Mouse (Mus musculus): Measurements from ENCODE around the gene Eci2. TPM values are rescaled to one million over a fixed set of nuclear protein-coding genes. Genes with fewer than 3 reads are reported as not detected.
"Not testable (repeated sequence)": the region's sequence is repeated elsewhere in the genome, so short reads cannot be mapped to it uniquely, and the experiment has no call there.

Gene Eci2
- polyA plus RNA-seq, 1 experiment, result 42.8 TPM

DNA sequence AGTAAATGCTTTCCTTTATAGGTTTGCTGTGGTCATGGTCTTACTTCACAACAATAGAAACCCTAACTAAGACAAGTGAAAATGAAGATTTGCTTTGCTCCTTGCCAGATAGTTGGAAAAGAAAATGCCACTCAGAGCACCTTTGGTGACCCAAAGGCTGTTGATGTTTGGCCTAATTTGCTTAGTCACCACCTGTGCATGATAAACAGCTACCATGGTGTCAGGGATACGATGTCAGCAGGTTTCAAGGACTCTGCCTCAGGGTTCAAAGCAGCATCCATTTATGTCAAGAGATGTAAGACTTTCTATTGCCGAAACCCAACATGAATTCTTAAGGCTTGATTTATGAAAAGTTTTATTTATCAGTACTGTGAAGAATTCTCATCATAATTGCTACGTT, 49.5 kb downstream of the Eci2 start:
- Histone ChIP-seq H3K27ac (ENCODE audit: insufficient read depth, low read length) (no peak overlapping the region), H3K4me3 (ENCODE audit: low read depth, low read length) (no peak overlapping the region), H3K9ac (ENCODE audit: low read depth, poor library complexity, severe bottlenecking) (no peak overlapping the region), H3K9me3 (replicated peaks; ENCODE audit: control insufficient read depth, insufficient read depth, low read length, poor library complexity, severe bottlenecking) (no peaks in the 10 kb centered on the region), H3K4me1 (ENCODE audit: control insufficient read depth, insufficient read depth, low read length) (peaks cover 7% of the 10 kb centered on the region), H3K27me3 (ENCODE audit: control insufficient read depth, insufficient read depth, low read length, poor library complexity, severe bottlenecking) (no peaks in the 10 kb centered on the region), H3K36me3 (ENCODE audit: control insufficient read depth, insufficient read depth, low read length, poor library complexity, severe bottlenecking) (peaks cover 8% of the 10 kb centered on the region)
- no peak for TF ChIP-seq CTCF (IDR thresholded peaks at IDR 0.05; ENCODE audit: low read depth, low read length)

DNA sequence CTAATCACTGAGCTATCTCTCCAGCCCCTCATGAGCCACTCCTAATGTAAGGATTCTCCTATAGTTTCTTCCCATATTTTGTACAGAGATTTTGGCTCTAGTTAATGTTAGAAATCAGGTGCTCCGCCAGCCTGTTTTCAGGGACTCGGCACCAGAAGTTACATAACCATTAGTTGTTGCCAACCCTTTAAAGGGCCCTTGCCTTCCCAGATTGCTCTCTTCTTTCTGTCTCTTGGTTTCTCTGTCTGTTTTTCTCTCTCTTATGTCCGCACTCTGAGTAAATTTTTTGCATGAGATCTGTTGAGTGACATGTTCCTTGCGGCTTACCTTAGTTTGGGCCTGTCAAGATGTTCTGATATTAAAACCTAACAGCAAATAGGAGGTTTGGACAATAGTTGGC, 50.8 kb downstream of the Eci2 start:
- Histone ChIP-seq H3K36me3 (ENCODE audit: control insufficient read depth, insufficient read depth, low read length, poor library complexity, severe bottlenecking) (peaks cover 8% of the 10 kb centered on the region), H3K4me3 (ENCODE audit: low read depth, low read length) (no peak overlapping the region), H3K9ac (ENCODE audit: low read depth, poor library complexity, severe bottlenecking) (no peak overlapping the region), H3K9me3 (replicated peaks; ENCODE audit: control insufficient read depth, insufficient read depth, low read length, poor library complexity, severe bottlenecking) (no peaks in the 10 kb centered on the region), H3K27ac (ENCODE audit: insufficient read depth, low read length) (no peak overlapping the region), H3K27me3 (ENCODE audit: control insufficient read depth, insufficient read depth, low read length, poor library complexity, severe bottlenecking) (no peaks in the 10 kb centered on the region), H3K4me1 (ENCODE audit: control insufficient read depth, insufficient read depth, low read length) (peaks cover 7% of the 10 kb centered on the region)
- TF ChIP-seq POLR2A (IDR thresholded peaks at IDR 0.05; ENCODE audit: insufficient read depth, low read length), result no peak
- no peak for TF ChIP-seq EP300 (IDR thresholded peaks at IDR 0.05; ENCODE audit: insufficient read depth, low read depth, low read length)
- no peak for TF ChIP-seq CTCF (IDR thresholded peaks at IDR 0.05; ENCODE audit: low read depth, low read length)

DNA sequence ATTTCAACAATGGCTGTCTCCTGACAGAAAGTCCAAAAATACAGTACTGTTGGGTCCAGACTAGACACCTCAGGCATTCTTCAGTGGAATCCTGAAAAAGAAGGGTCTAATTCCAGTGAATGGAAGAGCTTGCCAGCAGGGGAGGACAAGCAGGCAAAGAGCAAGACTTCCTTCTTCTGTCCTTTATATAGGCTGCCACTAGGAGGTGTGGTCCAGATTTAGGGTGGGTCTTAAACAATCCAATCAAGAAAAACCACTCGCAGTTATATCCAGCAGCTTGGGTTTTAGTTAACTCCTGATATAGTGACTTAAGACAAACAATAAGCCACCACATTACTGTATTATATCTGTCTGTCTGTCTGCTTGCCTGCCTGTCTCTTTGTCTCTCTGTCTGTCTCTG, 53.1 kb downstream of the Eci2 start:
- no peak for TF ChIP-seq POLR2A (IDR thresholded peaks at IDR 0.05; ENCODE audit: insufficient read depth, low read length)
- no peak for TF ChIP-seq EP300 (IDR thresholded peaks at IDR 0.05; ENCODE audit: insufficient read depth, low read depth, low read length)
- TF ChIP-seq CTCF (IDR thresholded peaks at IDR 0.05; ENCODE audit: low read depth, low read length), result no peak
- peaks cover 8% of the 10 kb centered on the region for H3K36me3 ChIP-seq (ENCODE audit: control insufficient read depth, insufficient read depth, low read length, poor library complexity, severe bottlenecking)
- no peaks in the 10 kb centered on the region for H3K27me3 ChIP-seq (ENCODE audit: control insufficient read depth, insufficient read depth, low read length, poor library complexity, severe bottlenecking)
- peaks cover 4% of the 10 kb centered on the region for H3K4me1 ChIP-seq (ENCODE audit: control insufficient read depth, insufficient read depth, low read length)
- no peak overlapping the region for H3K4me3 ChIP-seq (ENCODE audit: low read depth, low read length)
- no peaks in the 10 kb centered on the region for H3K9me3 ChIP-seq (replicated peaks; ENCODE audit: control insufficient read depth, insufficient read depth, low read length, poor library complexity, severe bottlenecking)
- no peak overlapping the region for H3K9ac ChIP-seq (ENCODE audit: low read depth, poor library complexity, severe bottlenecking)
- H3K27ac ChIP-seq (ENCODE audit: insufficient read depth, low read length), result no peak overlapping the region

DNA sequence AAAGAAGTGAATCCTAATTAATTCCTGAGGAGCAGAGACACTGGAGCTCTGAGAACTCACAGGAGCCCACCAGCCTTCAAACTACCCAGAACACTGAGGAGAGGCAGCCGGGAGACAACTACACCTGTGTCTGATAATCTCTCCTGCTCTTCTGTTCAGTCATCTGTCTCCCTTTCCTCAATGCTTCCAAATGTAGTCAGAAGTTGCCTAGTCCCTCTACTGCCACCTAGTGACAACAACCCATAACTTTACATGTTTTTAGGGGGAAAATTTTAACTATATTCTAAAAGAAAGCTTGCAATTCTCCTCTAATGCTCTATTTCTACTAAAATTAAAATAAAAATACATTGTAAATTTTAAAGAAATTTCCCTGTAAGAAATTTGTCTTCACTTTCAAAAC, 53.7 kb downstream of the Eci2 start:
- Histone ChIP-seq H3K27me3 (ENCODE audit: control insufficient read depth, insufficient read depth, low read length, poor library complexity, severe bottlenecking) (no peaks in the 10 kb centered on the region), H3K36me3 (ENCODE audit: control insufficient read depth, insufficient read depth, low read length, poor library complexity, severe bottlenecking) (peaks cover 7% of the 10 kb centered on the region), H3K9ac (ENCODE audit: low read depth, poor library complexity, severe bottlenecking) (no peak overlapping the region), H3K4me1 (ENCODE audit: control insufficient read depth, insufficient read depth, low read length) (peaks cover 4% of the 10 kb centered on the region), H3K4me3 (ENCODE audit: low read depth, low read length) (no peak overlapping the region), H3K9me3 (replicated peaks; ENCODE audit: control insufficient read depth, insufficient read depth, low read length, poor library complexity, severe bottlenecking) (no peaks in the 10 kb centered on the region), H3K27ac (ENCODE audit: insufficient read depth, low read length) (no peak overlapping the region)
- no peak for TF ChIP-seq POLR2A (IDR thresholded peaks at IDR 0.05; ENCODE audit: insufficient read depth, low read length)
- TF ChIP-seq CTCF (IDR thresholded peaks at IDR 0.05; ENCODE audit: low read depth, low read length), result no peak
- TF ChIP-seq EP300 (IDR thresholded peaks at IDR 0.05; ENCODE audit: insufficient read depth, low read depth, low read length), result no peak

DNA sequence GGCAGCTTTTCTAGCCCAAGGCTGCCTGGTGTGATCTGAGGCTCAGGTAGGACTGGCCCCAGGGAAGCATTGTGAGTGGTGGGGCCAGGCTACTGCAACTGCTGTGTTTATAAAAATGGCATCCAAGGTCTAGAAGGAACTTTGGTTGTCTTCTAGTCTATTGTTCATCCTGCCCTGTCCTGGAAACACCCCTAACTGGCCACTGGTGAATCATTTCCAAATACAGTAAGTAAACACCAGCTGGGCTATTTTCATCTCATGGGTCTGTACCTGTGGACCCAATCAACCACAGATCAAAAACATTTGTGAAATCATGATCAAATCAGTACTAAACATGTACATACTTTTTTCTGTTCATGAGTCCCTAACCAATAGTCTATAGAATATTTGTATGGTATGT, 54.4 kb downstream of the Eci2 start:
- not testable (repeated sequence) for H3K9me3 ChIP-seq (replicated peaks; ENCODE audit: control insufficient read depth, insufficient read depth, low read length, poor library complexity, severe bottlenecking); H3K27me3 ChIP-seq (ENCODE audit: control insufficient read depth, insufficient read depth, low read length, poor library complexity, severe bottlenecking); H3K27ac ChIP-seq (ENCODE audit: insufficient read depth, low read length); H3K9ac ChIP-seq (ENCODE audit: low read depth, poor library complexity, severe bottlenecking); H3K4me1 ChIP-seq (ENCODE audit: control insufficient read depth, insufficient read depth, low read length); H3K4me3 ChIP-seq (ENCODE audit: low read depth, low read length); H3K36me3 ChIP-seq (ENCODE audit: control insufficient read depth, insufficient read depth, low read length, poor library complexity, severe bottlenecking)

DNA sequence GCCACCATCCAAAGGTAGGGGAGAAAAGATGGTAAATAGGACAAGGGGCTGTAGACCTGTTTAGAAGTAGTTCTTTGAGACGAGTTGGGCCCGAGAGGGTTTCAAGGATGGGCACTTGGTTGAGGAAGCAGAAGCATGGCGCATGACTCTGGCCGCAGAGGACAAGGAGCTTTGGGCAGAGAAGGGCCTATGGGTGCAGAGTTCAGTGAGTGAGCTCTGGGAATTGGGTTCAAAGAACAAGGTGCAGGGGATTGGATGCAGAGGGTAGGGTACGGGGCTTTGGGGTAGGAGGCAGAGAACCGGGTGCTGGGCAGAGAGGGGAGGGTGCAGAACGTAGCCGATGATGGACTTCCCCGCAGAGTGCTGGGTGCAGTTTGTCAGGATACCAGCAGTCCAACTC, 61.2 kb downstream of the Eci2 start:
- not testable (repeated sequence) for H3K4me3 ChIP-seq (ENCODE audit: low read depth, low read length); H3K9me3 ChIP-seq (replicated peaks; ENCODE audit: control insufficient read depth, insufficient read depth, low read length, poor library complexity, severe bottlenecking); H3K27me3 ChIP-seq (ENCODE audit: control insufficient read depth, insufficient read depth, low read length, poor library complexity, severe bottlenecking); H3K27ac ChIP-seq (ENCODE audit: insufficient read depth, low read length); H3K4me1 ChIP-seq (ENCODE audit: control insufficient read depth, insufficient read depth, low read length); H3K36me3 ChIP-seq (ENCODE audit: control insufficient read depth, insufficient read depth, low read length, poor library complexity, severe bottlenecking); H3K9ac ChIP-seq (ENCODE audit: low read depth, poor library complexity, severe bottlenecking)

DNA sequence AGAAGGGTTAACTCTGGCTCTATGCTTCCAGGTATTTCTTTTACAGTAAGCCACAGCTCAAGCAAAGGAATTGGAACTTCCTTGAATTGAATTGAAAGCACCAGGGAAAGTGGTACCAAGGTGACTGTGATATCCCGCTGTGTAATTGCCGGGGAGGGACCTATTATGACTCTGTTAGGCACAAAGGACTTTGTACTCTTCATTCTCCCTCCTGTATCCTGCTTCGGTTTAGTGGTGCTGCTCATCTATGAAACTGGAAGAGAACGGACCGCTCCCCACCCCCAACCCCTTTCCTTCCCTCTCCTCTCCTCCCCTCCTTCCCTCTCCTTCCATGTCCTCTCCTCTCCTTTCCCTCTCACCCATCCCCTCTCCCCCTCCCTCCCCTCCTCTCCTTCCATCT, 62.0 kb downstream of the Eci2 start:
- no peak overlapping the region for H3K4me3 ChIP-seq (ENCODE audit: low read depth, low read length)

More for the DNA sequence above, 62.0 kb downstream of the Eci2 start:
- Histone ChIP-seq H3K9me3 (replicated peaks; ENCODE audit: control insufficient read depth, insufficient read depth, low read length, poor library complexity, severe bottlenecking) (no peaks in the 10 kb centered on the region), H3K9ac (ENCODE audit: low read depth, poor library complexity, severe bottlenecking) (no peak overlapping the region), H3K4me1 (ENCODE audit: control insufficient read depth, insufficient read depth, low read length) (no peaks in the 10 kb centered on the region), H3K27ac (ENCODE audit: insufficient read depth, low read length) (no peak overlapping the region), H3K36me3 (ENCODE audit: control insufficient read depth, insufficient read depth, low read length, poor library complexity, severe bottlenecking) (no peaks in the 10 kb centered on the region), H3K27me3 (ENCODE audit: control insufficient read depth, insufficient read depth, low read length, poor library complexity, severe bottlenecking) (no peaks in the 10 kb centered on the region)
- no peak for TF ChIP-seq EP300 (IDR thresholded peaks at IDR 0.05; ENCODE audit: insufficient read depth, low read depth, low read length)
- no peak for TF ChIP-seq POLR2A (IDR thresholded peaks at IDR 0.05; ENCODE audit: insufficient read depth, low read length)
- no peak for TF ChIP-seq CTCF (IDR thresholded peaks at IDR 0.05; ENCODE audit: low read depth, low read length)
